Mouse (Mus musculus) lung, postnatal 0 days (tissue): ENCODE data around the gene Thoc5.

Experiments
- CTCF ChIP-seq: IDR thresholded peaks from 2 replicates; pipeline ENCODE4 v1.5.1; 2016; ENCODE audit warnings: antibody characterized with exemption, mild to moderate bottlenecking
- EP300 ChIP-seq: IDR thresholded peaks from 2 replicates; pipeline ENCODE4 v1.6.1; 2016; ENCODE audit warnings: antibody characterized with exemption, mild to moderate bottlenecking, control low read depth

- TF ChIP-seq CTCF, result no peak
- no peak for TF ChIP-seq EP300
Observed at GRCm38 (mm10) chr11:4894848-4895816, at the start of gene Thoc5.
